Mouse (Mus musculus) CD4-positive, CD25-positive, alpha-beta regulatory T cell (primary cell): ENCODE data around the gene Dmgdh. TPM values are rescaled to one million over a fixed set of nuclear protein-coding genes. Genes with fewer than 3 reads are reported as not detected.

Source experiments
- polyA plus RNA-seq: library from polyadenylated mRNA; unstranded; fragments of 100-300 nt; shearing (Covaris generic); gene quantifications from one replicate; pipeline ENCODE4 v1.2.1, GENCODE M21; 2017

The Dmgdh gene
- not detected for polyA plus RNA-seq

GRCm38 (mm10) chr13:93674131-93674561 is at the start of gene Dmgdh, which contains the start of gene Bhmt2:
Gene Dmgdh (plus strand): TSS chr13:93674433.
Gene Bhmt2 (minus strand): TSS chr13:93674302.

GRCm38 (mm10) chr13:93637282-93638245 is 36.7 kb upstream of the Dmgdh start, which contains the start of gene Bhmt:
Gene Bhmt (minus strand): TSS chr13:93637961.

DNA sequence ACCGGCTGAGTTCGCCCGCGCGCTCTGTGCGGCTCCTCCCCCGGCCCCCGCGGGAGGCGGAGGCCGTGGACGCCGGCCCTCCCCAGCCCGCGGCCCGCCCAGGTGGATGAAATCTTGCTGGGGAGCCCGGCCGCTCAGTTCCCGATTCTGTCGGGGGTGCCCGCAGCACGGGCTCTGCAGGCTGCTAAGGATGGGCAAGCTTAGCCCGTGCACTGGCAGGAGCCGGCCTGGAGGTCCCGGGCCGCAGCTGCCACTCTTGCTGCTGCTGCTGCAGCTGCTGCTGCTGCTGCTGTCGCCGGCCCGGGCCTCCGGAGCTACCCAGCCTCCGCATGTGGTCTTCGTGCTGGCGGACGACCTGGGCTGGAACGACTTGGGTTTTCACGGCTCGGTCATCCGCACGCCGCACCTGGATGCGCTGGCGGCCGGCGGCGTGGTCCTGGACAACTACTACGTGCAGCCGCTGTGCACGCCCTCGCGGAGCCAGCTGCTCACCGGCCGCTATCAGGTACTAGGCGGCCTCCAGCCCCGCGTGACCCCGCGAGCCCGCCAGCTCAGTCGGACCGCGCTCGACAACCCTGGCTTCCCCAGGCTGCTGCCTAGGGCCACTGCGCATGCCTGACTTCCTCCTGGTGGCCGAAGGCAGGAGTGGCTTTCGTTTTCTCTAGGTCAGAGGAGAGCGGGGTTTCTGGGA is 97.5 kb downstream of the Dmgdh start, which contains the start of gene Arsb:
Gene Arsb (plus strand): TSS at position 43 of the 691 bp plus-strand sequence.

Other genes with a start within 250 kb of the Dmgdh start
- gene Jmy, start 174.6 kb upstream of the Dmgdh start, polyA plus RNA-seq, result 25.9 TPM
- 0.10 TPM for gene Bhmt, start 36.5 kb upstream of the Dmgdh start, polyA plus RNA-seq
- gene Bhmt2, start 131 bp upstream of the Dmgdh start, polyA plus RNA-seq, result not detected
- gene Arsb, start 97.2 kb downstream of the Dmgdh start, polyA plus RNA-seq, result 22.0 TPM